Mouse (Mus musculus): ENCODE results near the gene Bcl10.
"Not testable (repeated sequence)": the region's sequence is repeated elsewhere in the genome, so short reads cannot be mapped to it uniquely, and the experiment has no call there.

Bcl10 gene

DNA sequence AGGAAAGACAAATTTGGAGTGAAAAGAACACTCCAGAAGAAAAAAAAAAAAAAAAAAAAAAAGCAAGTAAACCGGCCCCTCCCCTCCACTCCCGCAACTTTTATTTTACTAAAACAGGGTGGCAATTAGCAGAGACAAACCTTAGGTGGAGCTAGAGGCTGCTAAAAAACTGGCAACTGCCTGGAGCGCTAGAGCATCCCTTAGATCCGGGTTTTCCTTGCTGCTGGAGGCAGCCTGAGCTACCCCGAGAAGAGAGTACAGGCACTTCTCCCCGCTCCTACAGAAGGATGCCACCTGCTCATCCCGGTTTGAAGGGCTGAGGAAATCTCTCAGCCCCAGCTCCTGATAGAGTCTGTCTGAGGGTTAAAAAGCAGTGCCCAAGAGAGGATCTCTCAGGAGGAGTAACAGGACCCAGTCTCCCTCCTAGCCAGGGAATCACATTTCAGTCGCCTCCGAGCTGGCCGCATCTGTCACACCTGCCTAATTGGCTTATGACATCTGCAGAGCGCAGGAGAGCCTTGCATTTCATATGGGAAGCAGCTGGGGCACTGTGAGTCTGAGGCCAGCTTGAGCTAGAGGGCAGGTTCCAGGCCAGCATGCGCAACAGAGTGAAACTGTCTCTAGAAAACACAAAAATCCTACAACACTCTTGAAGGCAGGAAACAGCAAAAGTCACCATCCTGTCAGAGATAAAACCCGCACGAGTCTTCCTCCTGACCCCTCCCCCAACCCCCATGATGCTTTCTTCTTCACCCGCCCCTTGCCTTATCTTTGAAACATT is 27.6 kb downstream of the Bcl10 start:
- DNase-seq (ENCODE audit: low spot score), result peak; percentile 28

GRCm38 (mm10) chr3:145950815-145951130 is 28.2 kb downstream of the Bcl10 start:
- no peak for DNase-seq (ENCODE audit: low spot score)

DNA sequence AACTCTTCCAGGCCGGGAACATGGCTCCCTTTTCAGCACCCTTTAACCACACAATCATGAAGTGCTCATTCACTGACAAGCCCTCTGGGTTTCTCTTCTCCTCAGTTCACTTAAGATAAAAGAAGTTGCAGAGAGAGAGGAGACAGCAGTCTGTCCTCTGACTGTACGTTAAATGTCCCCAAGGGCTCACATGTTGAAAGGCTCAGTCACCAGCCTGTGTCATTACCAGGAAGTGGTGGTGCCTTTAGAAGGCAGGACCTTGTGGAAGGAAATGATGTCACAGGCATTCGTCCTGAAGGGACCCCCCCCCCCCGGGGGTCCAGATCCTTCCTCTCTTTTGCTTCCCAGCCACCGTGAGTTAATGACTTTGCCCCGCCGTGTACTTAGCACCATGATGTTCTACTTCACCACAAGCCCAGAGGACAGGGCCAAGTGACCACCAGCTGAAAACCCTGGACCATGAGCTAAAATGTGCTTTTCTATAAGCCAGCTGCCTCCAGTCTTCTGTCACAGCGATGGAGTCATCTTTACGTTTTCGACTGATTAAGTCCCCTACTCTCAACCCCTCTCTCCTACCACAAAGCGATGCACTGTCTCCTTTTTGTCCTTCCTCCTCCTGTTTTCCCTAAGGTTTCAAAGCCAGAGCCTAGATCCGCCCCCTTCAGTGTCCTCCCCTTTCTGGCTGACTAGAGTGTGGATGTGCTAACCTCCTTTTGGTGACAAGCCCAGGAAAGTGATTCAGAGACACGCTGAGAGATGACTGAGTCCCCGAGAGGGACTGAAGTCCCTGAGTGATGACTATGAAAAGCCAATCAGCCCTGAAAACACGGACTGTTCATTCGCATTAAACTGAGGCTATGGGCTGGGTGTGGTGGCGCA is 28.9 kb downstream of the Bcl10 start:
- no peak for DNase-seq (ENCODE audit: low spot score)

GRCm38 (mm10) chr3:145952945-145953344 is 30.3 kb downstream of the Bcl10 start:
- no peak for DNase-seq (ENCODE audit: low spot score)

DNA sequence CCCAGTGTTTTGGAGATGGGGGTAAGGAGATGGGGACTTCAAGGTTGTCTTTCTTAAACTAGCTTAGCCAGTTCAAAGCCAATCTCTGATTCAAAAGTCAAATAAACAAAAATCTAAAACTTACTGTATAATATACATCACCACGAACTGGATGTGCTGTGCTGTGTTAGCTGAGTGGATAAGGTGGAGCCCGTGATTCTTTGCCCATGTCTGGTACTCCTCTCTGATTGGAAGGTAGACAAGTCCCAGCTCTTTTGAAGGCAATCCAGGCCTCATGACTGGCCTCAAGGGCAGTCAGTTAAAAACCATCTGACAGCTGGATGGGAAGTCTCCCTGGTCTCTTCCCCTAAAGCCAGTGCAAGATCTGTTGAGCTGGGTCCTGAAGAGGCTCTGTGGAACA is 30.8 kb downstream of the Bcl10 start:
- DNase-seq (ENCODE audit: low spot score), result no peak

DNA sequence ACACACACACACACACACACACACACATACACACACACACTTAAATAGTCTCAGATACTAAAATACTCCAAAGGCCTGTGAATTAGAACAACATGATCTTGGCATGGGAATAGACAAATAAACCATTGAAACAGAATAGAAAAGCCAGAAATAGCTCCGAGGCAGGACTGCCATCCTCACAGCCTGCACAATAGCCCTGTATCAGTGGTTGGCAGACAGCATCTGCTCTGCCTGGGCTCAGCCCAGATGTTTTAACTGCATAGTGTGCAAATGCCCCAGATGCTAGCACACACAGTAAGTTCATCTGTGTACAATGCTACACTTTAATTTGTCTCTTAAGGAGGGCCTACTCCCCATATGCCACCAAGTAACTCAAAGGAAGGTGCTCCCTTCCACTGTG is 37.2 kb downstream of the Bcl10 start:
- DNase-seq (ENCODE audit: low spot score), result no peak

DNA sequence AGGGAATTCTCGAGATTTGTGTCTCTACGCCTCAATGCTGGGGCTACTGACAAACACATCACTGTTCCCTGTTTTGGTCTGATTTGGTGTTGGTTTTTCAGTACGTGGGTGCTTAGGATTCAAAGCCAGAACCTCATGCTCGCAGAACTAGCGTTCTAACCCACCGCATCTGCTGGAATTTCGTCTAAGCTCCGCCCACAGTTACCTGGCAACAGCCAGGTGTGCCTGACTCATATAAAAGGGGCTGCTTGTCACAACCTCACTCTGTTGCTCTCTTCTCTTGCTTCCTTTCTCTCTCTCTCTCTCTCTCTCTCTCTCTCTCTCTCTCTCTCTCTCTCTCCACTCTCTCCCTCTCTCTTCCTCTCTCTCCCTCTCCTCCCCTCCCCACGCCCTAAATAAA is 39.8 kb downstream of the Bcl10 start:
- DNase-seq (ENCODE audit: low spot score), result no peak

- no peak for DNase-seq (ENCODE audit: low spot score)
Observed at GRCm38 (mm10) chr3:145963101-145964017, 40.8 kb downstream of the Bcl10 start.

DNA sequence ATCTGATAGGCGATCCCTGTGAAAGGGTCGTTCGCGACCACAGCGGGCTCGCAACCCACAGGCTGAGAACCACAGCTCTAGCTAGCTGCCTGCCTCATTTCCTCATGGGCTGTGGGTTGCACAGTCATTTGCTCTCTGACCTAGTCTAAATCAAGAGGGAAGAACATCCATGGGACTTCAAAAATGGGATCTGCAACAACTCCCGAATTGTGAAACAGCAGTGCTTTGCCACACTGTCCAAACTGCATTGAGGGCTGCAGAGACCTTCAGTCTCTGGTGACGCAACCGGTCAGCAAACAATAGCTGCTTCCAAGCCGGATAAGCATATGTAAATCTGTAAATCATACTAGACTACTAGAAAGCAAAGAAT is 41.4 kb downstream of the Bcl10 start:
- peak; percentile 5 for DNase-seq (ENCODE audit: low spot score)

GRCm38 (mm10) chr3:145964473-145964872 is 41.9 kb downstream of the Bcl10 start:
- DNase-seq (ENCODE audit: low spot score), result no peak

- DNase-seq (ENCODE audit: low spot score), result not testable (repeated sequence)
Observed at GRCm38 (mm10) chr3:145965583-145965982, 43.0 kb downstream of the Bcl10 start.

DNA sequence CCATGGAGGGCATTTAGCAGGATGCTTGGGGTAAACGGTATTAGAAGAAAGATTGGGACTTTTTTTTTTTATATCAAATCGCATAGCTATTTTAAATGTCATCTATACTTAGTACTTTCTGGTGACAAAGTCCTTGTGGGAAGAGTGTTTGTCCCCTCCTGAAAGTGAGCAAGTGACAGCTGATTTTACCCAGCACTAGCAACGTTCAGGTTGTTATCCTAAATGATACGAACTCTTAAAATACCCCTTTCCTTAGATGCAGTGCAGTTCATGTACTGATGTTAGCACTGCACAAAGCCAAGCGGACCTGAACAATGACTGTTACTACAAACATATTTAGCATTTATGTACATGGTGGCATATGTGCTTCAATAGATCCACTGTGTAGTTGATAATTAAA is 44.2 kb downstream of the Bcl10 start:
- DNase-seq (ENCODE audit: low spot score), result no peak

DNA sequence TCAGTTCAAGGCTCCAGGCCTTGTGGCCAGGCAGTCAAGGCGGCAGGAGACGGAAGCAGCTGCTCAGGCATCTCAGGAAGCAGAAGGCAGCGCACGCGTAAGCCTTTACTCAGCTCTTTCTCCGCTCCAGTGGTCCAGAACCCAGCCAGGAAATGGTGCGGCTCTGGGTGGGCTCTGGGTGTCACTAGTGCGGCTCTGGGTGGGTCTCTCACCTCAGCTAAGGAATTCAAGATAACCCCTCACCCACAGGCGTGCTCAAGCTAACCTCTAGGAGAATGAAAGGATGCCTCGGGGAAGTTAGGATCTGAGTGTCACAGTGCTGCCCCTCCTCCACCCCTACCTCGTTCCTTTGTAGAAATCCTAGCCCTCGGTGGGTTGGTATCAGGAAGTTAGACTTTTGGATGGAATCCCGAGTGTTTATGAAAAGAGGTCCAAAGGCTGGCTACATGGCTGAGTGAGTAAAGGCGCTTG is 46.5 kb downstream of the Bcl10 start:
- DNase-seq (ENCODE audit: low spot score), result no peak

- DNase-seq (ENCODE audit: low spot score), result no peak
Observed at GRCm38 (mm10) chr3:145971501-145971900, 48.9 kb downstream of the Bcl10 start.

GRCm38 (mm10) chr3:145974986-145975385 is 52.4 kb downstream of the Bcl10 start:
- no peak for DNase-seq (ENCODE audit: low spot score)
